Mouse (Mus musculus) liver, embryonic 14.5 days (tissue): ENCODE measurements around the gene Gm15128. TPM values are rescaled to one million over a fixed set of nuclear protein-coding genes. Genes with fewer than 3 reads are reported as not detected.
"Not testable (repeated sequence)": the region's sequence is repeated elsewhere in the genome, so short reads cannot be mapped to it uniquely, and the experiment has no call there.

ENCODE experiments used
- ATAC-seq: fragments of 200-750 bp; cut with Nextera tagmentation; 2 replicates; pipeline ENCODE4 v1.8.0; 2017; ENCODE audit warnings: moderate number of reproducible peaks, mild to moderate bottlenecking, moderate library complexity; ENCODE audit not compliant: insufficient read depth
- DNase-seq, 3 experiments: peaks; one replicate each; pipeline ENCODE4 v3.0.0-alpha.2; 2012 to 2013; ENCODE audit warnings: low read depth in 3 of 3, low spot score in 3 of 3
- H3K27ac ChIP-seq: fragments of 300-500 bp; sonication (generic); 2 replicates; pipeline ENCODE4 v1.5.1; 2014; ENCODE audit warnings: moderate library complexity, mild to moderate bottlenecking, control low read depth, inconsistent platforms
- H3K27me3 ChIP-seq: fragments of 300-500 bp; sonication (generic); 2 replicates; pipeline ENCODE4 v1.6.1; 2014; ENCODE audit warnings: mild to moderate bottlenecking, low read length, moderate library complexity; ENCODE audit not compliant: control insufficient read depth, insufficient read depth
- H3K36me3 ChIP-seq: fragments of 300-500 bp; sonication (generic); replicated peaks from 2 replicates; pipeline ENCODE4 v1.6.1; 2014; ENCODE audit warnings: low read depth; ENCODE audit not compliant: control insufficient read depth, insufficient read depth
- H3K4me1 ChIP-seq, 2 experiments: fragments of 200-500 bp in 1 of 2; fragments of 300-500 bp in 1 of 2; sonication (generic) in 1 of 2; replicated peaks; 2 replicates each; pipeline ENCODE4 v1.6.1; 2012 to 2014; ENCODE audit warnings: antibody characterized with exemption in 1 of 2, inconsistent platforms in 1 of 2, low read length in 1 of 2; ENCODE audit not compliant: control insufficient read depth in 2 of 2, insufficient read depth in 2 of 2
- H3K4me2 ChIP-seq: fragments of 300-500 bp; sonication (generic); 2 replicates; pipeline ENCODE4 v1.6.1; 2014; ENCODE audit warnings: low read depth, mild to moderate bottlenecking, control low read depth, moderate library complexity
- H3K4me3 ChIP-seq, 2 experiments: fragments of 200-500 bp in 1 of 2; fragments of 300-500 bp in 1 of 2; sonication (generic) in 1 of 2; 2 replicates each; pipeline ENCODE4 v1.5.1; 2012 to 2014; ENCODE audit warnings: low read depth in 2 of 2, low read length in 2 of 2, mild to moderate bottlenecking in 2 of 2, control low read depth in 1 of 2, inconsistent platforms in 1 of 2, moderate library complexity in 1 of 2; ENCODE audit not compliant: insufficient read depth in 1 of 2
- H3K9ac ChIP-seq: fragments of 300-500 bp; sonication (generic); replicated peaks from 2 replicates; pipeline ENCODE4 v1.6.1; 2014; ENCODE audit warnings: mild to moderate bottlenecking, control low read depth, moderate library complexity
- H3K9me3 ChIP-seq: fragments of 300-500 bp; sonication (generic); 2 replicates; pipeline ENCODE4 v1.6.1; 2016; ENCODE audit warnings: low read length, mixed read lengths; ENCODE audit not compliant: control insufficient read depth
- WGBS: fragments of 180-500 bp; shearing (Covaris S2); extraction: QIAGEN DNeasy Blood & Tissue Kit; methylation state at CpG from one replicate; pipeline ENCODE4 v1.1.7; 2014; ENCODE audit not compliant: insufficient replicate concordance; 5-methylcytosine and 5-hydroxymethylcytosine counted together
- polyA plus RNA-seq, 2 experiments: library from polyadenylated mRNA; depleted of rRNA in 1 of 2; stranded (reverse) in 1 of 2; unstranded in 1 of 2; fragments of >200 nt; fragmentation: Nextera tagmentation in 1 of 2; extraction: Ambion mirVana in 1 of 2; gene quantifications; 2 replicates each; pipeline versions ENCODE4 v1.2.1 to v1.2.3; 2012 to 2014

The Gm15128 gene
- not detected in 2 replicates for polyA plus RNA-seq (2012; rRNA removed)
- not detected in 2 replicates for polyA plus RNA-seq (2014; fragmentation: Nextera tagmentation; extraction: Ambion mirVana)

GRCm38 (mm10) chrX:147765691-147766090, at the start of gene Gm15128:
Gene Gm15128 (plus strand): TSS chrX:147765991.
- H3K4me3 ChIP-seq, H3K27me3 ChIP-seq, H3K36me3 ChIP-seq, ATAC-seq, H3K4me2 ChIP-seq, H3K9me3 ChIP-seq, H3K4me1 ChIP-seq, H3K9ac ChIP-seq, DNase-seq, H3K27ac ChIP-seq: not testable (repeated sequence)
- WGBS = 53% methylated on average over 7 of the region's 7 CpGs

Other genes starting within 250 kb of the Gm15128 start
- gene Lrch2, start 211.9 kb upstream of the Gm15128 start, polyA plus RNA-seq (2012; rRNA removed) = 0.14 and 0.28 TPM in 2 replicates
- 0.05 and 0.27 TPM in 2 replicates for gene Lrch2, start 211.9 kb upstream of the Gm15128 start, polyA plus RNA-seq (2014; fragmentation: Nextera tagmentation; extraction: Ambion mirVana)
- not detected in 2 replicates for gene Gm15080, start 227.0 kb downstream of the Gm15128 start, polyA plus RNA-seq (2012; rRNA removed)
- gene Gm15080, start 227.0 kb downstream of the Gm15128 start, polyA plus RNA-seq (2014; fragmentation: Nextera tagmentation; extraction: Ambion mirVana) = not detected in 2 replicates